8 mouse cellular contexts compared by ENCODE assay signal in the genomic region with DNA sequence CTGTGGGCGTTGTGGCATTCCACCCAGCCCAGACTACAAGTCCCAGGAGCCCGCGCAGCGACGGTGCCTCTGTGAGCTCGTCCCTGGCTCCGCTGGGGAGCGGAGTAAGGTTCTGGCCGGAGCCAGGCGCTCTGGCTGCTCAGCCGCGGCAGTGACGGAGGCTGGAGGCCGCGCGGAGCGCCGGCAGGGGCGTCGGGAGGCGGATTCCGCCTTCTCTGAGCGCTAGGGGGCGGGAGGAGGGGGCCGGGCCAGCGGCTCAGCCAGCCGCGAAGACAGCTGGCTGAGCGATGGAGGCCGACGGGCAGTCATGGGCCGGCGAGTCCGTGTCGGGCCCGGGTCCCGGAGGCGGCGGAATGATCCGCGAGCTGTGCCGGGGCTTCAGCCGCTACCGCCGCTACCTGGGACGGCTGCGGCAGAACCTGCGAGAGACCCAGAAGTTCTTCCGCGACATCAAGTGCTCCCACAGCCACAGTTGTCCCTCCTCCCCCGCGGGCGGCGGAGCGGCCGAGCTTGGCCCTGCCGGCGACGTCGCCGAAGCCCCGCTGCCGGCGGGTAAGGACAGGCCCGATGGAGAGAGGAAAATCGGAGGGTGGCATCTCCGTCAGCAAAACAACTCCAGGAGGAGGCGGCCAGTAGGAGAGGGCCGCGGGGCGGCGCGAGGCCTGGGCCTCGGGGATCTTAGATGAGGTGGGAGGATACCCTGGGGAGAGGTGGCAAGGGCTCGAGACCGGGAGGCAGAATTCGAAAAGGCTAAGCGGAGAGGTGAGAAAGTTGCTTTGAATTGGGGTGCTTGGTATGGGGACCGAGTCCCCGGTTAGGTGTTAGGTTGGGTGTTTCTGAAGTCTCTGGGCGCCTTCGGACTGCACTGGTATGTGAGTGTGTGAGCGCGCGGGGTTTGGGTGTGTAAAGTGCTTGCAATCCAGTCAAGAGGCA. TPM values are rescaled to one million over a fixed set of nuclear protein-coding genes. Genes with fewer than 3 reads are reported as not detected.
DNase-seq lines count a peak whose midpoint lies in the region; ATAC-seq and TF ChIP-seq lines count a peak whose summit lies in the region.

TSS of gene Dstyk (plus strand) at position 237 of the 933 bp plus-strand sequence.

- peaks cover 18% of the 10 kb centered on the region; the same call in 1 of the 2 replicates for H3K4me1 ChIP-seq in embryonic facial prominence, embryonic 14.5 days (ENCODE audit: control insufficient read depth, insufficient read depth, low read length)
- peaks cover 7% of the 10 kb centered on the region for H3K4me1 ChIP-seq in heart, adult 2 months (ENCODE audit: control insufficient read depth, insufficient read depth, low read length)
- H3K4me1 ChIP-seq in limb, embryonic 13.5 days: peaks cover 23% of the 10 kb centered on the region
- H3K4me1 ChIP-seq in midbrain, embryonic 16.5 days (ENCODE audit: control insufficient read depth, insufficient read depth, low read length): peaks cover 13% of the 10 kb centered on the region

- TF ChIP-seq EP300 in heart, adult 2 months (IDR thresholded peaks at IDR 0.05; ENCODE audit: insufficient read depth, low read depth, low read length): peak; percentile 71; the same call in 1 of the 2 replicates

- H3K27ac ChIP-seq in embryonic facial prominence, embryonic 14.5 days (replicated peaks; ENCODE audit: low read depth, low read length): peak within 1 kb of the TSS; percentile 92
- H3K27ac ChIP-seq in heart, adult 2 months: peak within 1 kb of the TSS; percentile 95
- peak within 1 kb of the TSS; percentile 93 for H3K27ac ChIP-seq in limb, embryonic 13.5 days
- peak within 1 kb of the TSS; percentile 88 for H3K27ac ChIP-seq in midbrain, embryonic 16.5 days (ENCODE audit: low read length)

- H3K9me3 ChIP-seq in embryonic facial prominence, embryonic 14.5 days (ENCODE audit: control insufficient read depth, low read length): no peaks in the 10 kb centered on the region
- no peaks in the 10 kb centered on the region for H3K9me3 ChIP-seq in limb, embryonic 13.5 days
- H3K9me3 ChIP-seq in midbrain, embryonic 16.5 days (replicated peaks; ENCODE audit: control insufficient read depth, low read length, poor library complexity, severe bottlenecking): no peaks in the 10 kb centered on the region

- peak; percentile 99 for ATAC-seq in embryonic facial prominence, embryonic 14.5 days (ENCODE audit: low read depth)
- ATAC-seq in limb, embryonic 13.5 days (ENCODE audit: low FRiP score, low read depth): peak; percentile 96
- ATAC-seq in midbrain, embryonic 16.5 days: peak; percentile 97

- peak; percentile 94 for DNase-seq in 3T3-L1 (ENCODE audit: low read depth, low spot score)
- DNase-seq in adrenal gland, postnatal 4 days (ENCODE audit: low spot score in 2 of 2): peak; percentile 79 to 91
- peak; percentile 98 for DNase-seq in embryonic facial prominence, embryonic 14.5 days (ENCODE audit: low spot score)
- peak; percentile 92 to 96 for DNase-seq in heart, adult 2 months
- DNase-seq in kidney, adult 8-10 months: peak; percentile 94 to 95
- peak; percentile 83 to 90 for DNase-seq in spleen, postnatal 10 days (ENCODE audit: low spot score in 2 of 2)

- no peaks in the 10 kb centered on the region for H3K27me3 ChIP-seq in embryonic facial prominence, embryonic 14.5 days (replicated peaks; ENCODE audit: control insufficient read depth, insufficient read depth, low read length)
- H3K27me3 ChIP-seq in heart, adult 2 months (ENCODE audit: control insufficient read depth, insufficient read depth, low read length): no peaks in the 10 kb centered on the region
- H3K27me3 ChIP-seq in limb, embryonic 13.5 days: no peaks in the 10 kb centered on the region
- no peaks in the 10 kb centered on the region for H3K27me3 ChIP-seq in midbrain, embryonic 16.5 days (ENCODE audit: control insufficient read depth, insufficient read depth, low read depth, low read length)

- peak within 1 kb of the TSS; percentile 95 for H3K9ac ChIP-seq in embryonic facial prominence, embryonic 14.5 days (ENCODE audit: low read depth, low read length)
- H3K9ac ChIP-seq in heart, adult 2 months (ENCODE audit: low read depth, low read length): peak within 1 kb of the TSS; percentile 85
- peak within 1 kb of the TSS; percentile 92 for H3K9ac ChIP-seq in limb, embryonic 13.5 days
- peak within 1 kb of the TSS; percentile 90 for H3K9ac ChIP-seq in midbrain, embryonic 16.5 days (ENCODE audit: low read depth, low read length)

- intact Hi-C loops in heart, adult 2 months (cut with DNase I): loop anchor here (1.0 to 2.0 kb wide), 3 partner anchors 19 to 60 kb away; partner anchors contain the start of genes Rbbp5 and Tmcc2

- TF ChIP-seq CTCF in heart, adult 2 months (IDR thresholded peaks at IDR 0.05): peak; percentile 79

- H3K79me2 ChIP-seq in heart, adult 2 months (replicated peaks; ENCODE audit: control insufficient read depth, insufficient read depth, low read length): peaks cover 4% of the 10 kb centered on the region

- no peaks in the 10 kb centered on the region; the same call in 1 of the 2 replicates for H3K36me3 ChIP-seq in embryonic facial prominence, embryonic 14.5 days (ENCODE audit: control insufficient read depth, insufficient read depth, low read length)
- H3K36me3 ChIP-seq in heart, adult 2 months (ENCODE audit: control insufficient read depth, insufficient read depth, low read length): peaks cover 13% of the 10 kb centered on the region
- H3K36me3 ChIP-seq in limb, embryonic 13.5 days: peaks cover 1% of the 10 kb centered on the region; the same call in 1 of the 2 replicates
- H3K36me3 ChIP-seq in midbrain, embryonic 16.5 days (ENCODE audit: control insufficient read depth, insufficient read depth, low read length): no peaks in the 10 kb centered on the region

- peak within 1 kb of the TSS; percentile 88 for H3K4me3 ChIP-seq in embryonic facial prominence, embryonic 14.5 days (ENCODE audit: low read depth, low read length)
- H3K4me3 ChIP-seq in heart, adult 2 months: peak within 1 kb of the TSS; percentile 86
- peak within 1 kb of the TSS; percentile 80 for H3K4me3 ChIP-seq in limb, embryonic 13.5 days
- peak within 1 kb of the TSS; percentile 82 for H3K4me3 ChIP-seq in midbrain, embryonic 16.5 days (ENCODE audit: low read depth, low read length)

- peak within 1 kb of the TSS; percentile 69 for H3K4me2 ChIP-seq in embryonic facial prominence, embryonic 14.5 days (ENCODE audit: low read depth, low read length)
- peak within 1 kb of the TSS; percentile 73 for H3K4me2 ChIP-seq in limb, embryonic 13.5 days (replicated peaks)
- peak within 1 kb of the TSS; percentile 83 for H3K4me2 ChIP-seq in midbrain, embryonic 16.5 days (ENCODE audit: low read length)

- WGBS in embryonic facial prominence, embryonic 14.5 days: 1% methylated on average over 63 of the region's 85 CpGs
- under 1% methylated on average over 68 of the region's 85 CpGs for WGBS in heart, adult 2 months
- WGBS in limb, embryonic 13.5 days: under 1% methylated on average over 80 of the region's 85 CpGs
- under 1% methylated on average over 76 of the region's 85 CpGs for WGBS in midbrain, embryonic 16.5 days

- TF ChIP-seq POLR2A in heart, adult 2 months (IDR thresholded peaks at IDR 0.05; ENCODE audit: insufficient read depth, low read depth, low read length): peak; percentile 86

RNA-seq across cellular contexts. Expression of gene Dstyk, which starts in this region (rescaled TPM):
- total RNA-seq in adrenal gland, postnatal 4 days (2021): 10 to 100 TPM; 28.3 to 29.0 TPM
- polyA plus RNA-seq in embryonic facial prominence, embryonic 14.5 days (2014; fragmentation: Nextera tagmentation; extraction: Ambion mirVana): 15.6 and 16.1 TPM in 2 replicates
- 10 to 100 TPM; 14.6 to 16.0 TPM for total RNA-seq in heart, adult 2 months (2021)
- polyA plus RNA-seq in heart, adult 2 months (2012; rRNA removed): 8.9 and 24.1 TPM in 2 replicates
- polyA plus RNA-seq in limb, embryonic 13.5 days (2015; fragmentation: Nextera tagmentation; extraction: Ambion mirVana): 15.8 and 18.0 TPM in 2 replicates
- polyA plus RNA-seq in midbrain, embryonic 16.5 days (2015; fragmentation: Nextera tagmentation; extraction: Ambion mirVana): 10.3 and 10.5 TPM in 2 replicates

Comparison
In these comparisons a context has a peak if more than half of its experiments do, and no peak if none do; other contexts are left out.
1. Peak in every context shown above with its lines: DNase-seq, ATAC-seq, H3K4me3 ChIP-seq and H3K27ac ChIP-seq.